Mouse (Mus musculus) embryonic facial prominence, embryonic 15.5 days (tissue): ENCODE data around the gene Kcnq2. TPM values are rescaled to one million over a fixed set of nuclear protein-coding genes. Genes with fewer than 3 reads are reported as not detected.
A peak's percentile ranks its signal among the peaks of the same experiment; 100 is the strongest.

Experiments
- ATAC-seq: fragments of 200-750 bp; cut with Nextera tagmentation; 2 replicates; pipeline ENCODE4 v1.8.0; 2017; ENCODE audit warnings: low read depth, moderate TSS enrichment; ENCODE audit not compliant: insufficient number of reproducible peaks, low FRiP score, low TSS enrichment
- H3K27ac ChIP-seq: fragments of 300-500 bp; sonication (generic); replicated peaks from 2 replicates; pipeline ENCODE4 v1.5.1; 2015; ENCODE audit warnings: mild to moderate bottlenecking, inconsistent platforms
- H3K27me3 ChIP-seq: fragments of 300-500 bp; sonication (generic); 2 replicates; pipeline ENCODE4 v1.6.1; 2015; ENCODE audit warnings: inconsistent platforms
- H3K36me3 ChIP-seq: fragments of 300-500 bp; sonication (generic); 2 replicates; pipeline ENCODE4 v1.6.1; 2015; ENCODE audit warnings: mild to moderate bottlenecking, inconsistent platforms
- H3K4me1 ChIP-seq: fragments of 300-500 bp; sonication (generic); 2 replicates; pipeline ENCODE4 v1.6.1; 2015; ENCODE audit warnings: inconsistent platforms
- H3K4me2 ChIP-seq: fragments of 300-500 bp; sonication (generic); replicated peaks from 2 replicates; pipeline ENCODE4 v1.6.1; 2015; ENCODE audit warnings: mild to moderate bottlenecking, inconsistent platforms
- H3K4me3 ChIP-seq: fragments of 300-500 bp; sonication (generic); replicated peaks from 2 replicates; pipeline ENCODE4 v1.5.1; 2015; ENCODE audit warnings: mild to moderate bottlenecking, inconsistent platforms
- H3K9ac ChIP-seq: fragments of 300-500 bp; sonication (generic); 2 replicates; pipeline ENCODE4 v1.6.1; 2015; ENCODE audit warnings: inconsistent platforms
- H3K9me3 ChIP-seq: fragments of 300-500 bp; sonication (generic); replicated peaks from 2 replicates; pipeline ENCODE4 v1.6.1; 2016; ENCODE audit warnings: inconsistent platforms
- WGBS: fragments of 180-500 bp; shearing (Covaris S2); methylation state at CpG from one replicate; pipeline ENCODE4 v1.1.7; 2015; 5-methylcytosine and 5-hydroxymethylcytosine counted together
- polyA plus RNA-seq: library from polyadenylated mRNA; unstranded; fragments of >200 nt; fragmentation: Nextera tagmentation; extraction: Ambion mirVana; gene quantifications from 2 replicates; pipeline ENCODE4 v1.2.1, GENCODE M21; 2015

Gene Kcnq2
- polyA plus RNA-seq, 1 experiment from 2014 or later = 0.39 TPM

DNA sequence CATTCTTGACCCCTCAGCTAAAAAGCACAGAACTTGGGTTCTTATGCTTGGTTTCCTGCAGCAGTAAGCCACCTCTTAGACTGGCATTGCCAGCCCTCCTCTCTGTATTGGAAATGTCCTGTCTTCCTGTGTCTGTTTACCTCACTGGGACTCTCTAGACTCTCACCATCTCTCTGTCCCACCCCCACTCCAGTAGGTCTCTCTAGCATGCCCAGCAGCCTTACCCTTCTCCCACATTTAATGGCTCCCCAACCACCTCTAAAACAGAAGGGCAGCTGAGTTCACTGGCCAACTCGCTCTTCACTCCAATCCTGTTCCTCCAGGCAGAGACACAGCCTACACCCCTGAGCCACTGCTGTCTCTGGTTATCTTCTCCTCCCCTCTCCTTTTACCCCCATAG, 33.5 kb downstream of the Kcnq2 start:
- Histone ChIP-seq H3K4me3 (no peak overlapping the region), H3K9me3 (no peaks in the 10 kb centered on the region), H3K27ac (no peak overlapping the region), H3K36me3 (no peaks in the 10 kb centered on the region), H3K9ac (no peak overlapping the region), H3K27me3 (no peaks in the 10 kb centered on the region), H3K4me1 (no peaks in the 10 kb centered on the region), H3K4me2 (no peak overlapping the region)
- 60% methylated on average over 1 of the region's 1 CpGs for WGBS
- no peak for ATAC-seq

DNA sequence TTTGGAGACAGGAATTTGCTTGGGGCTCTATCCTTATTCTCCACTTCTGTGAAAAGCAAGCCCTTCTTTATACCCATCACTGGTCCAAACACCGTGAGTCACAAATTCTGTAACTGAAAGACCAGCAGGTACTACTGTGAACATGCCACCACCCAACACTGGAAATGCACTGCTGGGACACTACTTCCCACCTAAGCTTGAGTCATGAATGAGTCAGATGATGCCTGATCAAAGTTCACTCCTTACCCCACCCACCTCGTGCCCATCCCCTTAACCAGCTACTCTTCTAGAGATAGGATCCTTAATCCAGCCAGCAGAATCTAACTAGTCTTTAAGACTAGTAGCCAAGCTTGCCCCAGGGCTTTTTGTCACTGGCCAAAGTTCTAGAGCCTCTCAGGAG, 35.0 kb downstream of the Kcnq2 start:
- H3K9me3 ChIP-seq = no peaks in the 10 kb centered on the region
- no peak overlapping the region for H3K4me2 ChIP-seq
- H3K9ac ChIP-seq = no peak overlapping the region
- no peak overlapping the region for H3K27ac ChIP-seq
- WGBS = 75% methylated on average over 2 of the region's 2 CpGs
- ATAC-seq = no peak
- no peak overlapping the region for H3K4me3 ChIP-seq
- no peaks in the 10 kb centered on the region for H3K36me3 ChIP-seq
- H3K27me3 ChIP-seq = no peaks in the 10 kb centered on the region; the same call in 1 of the 2 replicates
- H3K4me1 ChIP-seq = no peaks in the 10 kb centered on the region

- no peaks in the 10 kb centered on the region for H3K4me1 ChIP-seq
- 75% methylated on average over 3 of the region's 3 CpGs for WGBS
- no peak overlapping the region for H3K9ac ChIP-seq
- no peaks in the 10 kb centered on the region for H3K9me3 ChIP-seq
- ATAC-seq = no peak
- H3K27me3 ChIP-seq = no peaks in the 10 kb centered on the region; the same call in 1 of the 2 replicates
- no peaks in the 10 kb centered on the region for H3K36me3 ChIP-seq
- no peak overlapping the region for H3K27ac ChIP-seq
- no peak overlapping the region for H3K4me2 ChIP-seq
- no peak overlapping the region for H3K4me3 ChIP-seq
Observed at GRCm38 (mm10) chr2:181090123-181090522, 45.0 kb downstream of the Kcnq2 start.

DNA sequence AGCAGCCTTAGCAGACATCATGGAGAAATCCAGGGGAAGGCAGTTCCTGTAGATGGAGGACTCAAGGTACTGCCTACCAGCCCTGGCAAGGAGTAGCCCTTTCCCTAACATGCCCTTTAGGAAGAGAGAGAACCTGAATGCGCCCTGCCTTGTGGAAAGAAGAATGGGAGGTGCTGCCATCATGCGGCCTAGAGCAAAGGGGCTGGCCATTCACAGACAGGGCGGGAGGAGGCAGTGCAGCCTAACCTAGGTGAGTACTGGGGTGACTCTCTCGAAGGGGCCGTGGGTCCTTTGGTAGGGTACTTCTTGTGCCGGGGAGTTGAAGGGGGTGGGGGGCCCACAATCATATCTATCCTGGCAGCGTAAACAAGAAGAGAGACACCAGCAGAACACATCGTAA, 50.1 kb downstream of the Kcnq2 start:
- H3K9me3 ChIP-seq = no peaks in the 10 kb centered on the region
- no peak for ATAC-seq
- H3K4me3 ChIP-seq = no peak overlapping the region
- no peak overlapping the region for H3K4me2 ChIP-seq
- H3K9ac ChIP-seq = no peak overlapping the region
- no peaks in the 10 kb centered on the region for H3K27me3 ChIP-seq
- 62% methylated on average over 8 of the region's 8 CpGs for WGBS
- no peaks in the 10 kb centered on the region for H3K36me3 ChIP-seq
- no peak overlapping the region for H3K27ac ChIP-seq
- H3K4me1 ChIP-seq = peaks cover 4% of the 10 kb centered on the region; the same call in 1 of the 2 replicates

GRCm38 (mm10) chr2:181083945-181084344, 51.2 kb downstream of the Kcnq2 start:
- no peak overlapping the region for H3K4me2 ChIP-seq
- 43% methylated on average over 4 of the region's 4 CpGs for WGBS
- no peak overlapping the region for H3K27ac ChIP-seq
- H3K4me3 ChIP-seq = no peak overlapping the region
- no peak overlapping the region for H3K9ac ChIP-seq
- no peaks in the 10 kb centered on the region for H3K27me3 ChIP-seq
- H3K9me3 ChIP-seq = no peaks in the 10 kb centered on the region
- H3K36me3 ChIP-seq = no peaks in the 10 kb centered on the region
- ATAC-seq = no peak
- H3K4me1 ChIP-seq = peaks cover 4% of the 10 kb centered on the region; the same call in 1 of the 2 replicates

DNA sequence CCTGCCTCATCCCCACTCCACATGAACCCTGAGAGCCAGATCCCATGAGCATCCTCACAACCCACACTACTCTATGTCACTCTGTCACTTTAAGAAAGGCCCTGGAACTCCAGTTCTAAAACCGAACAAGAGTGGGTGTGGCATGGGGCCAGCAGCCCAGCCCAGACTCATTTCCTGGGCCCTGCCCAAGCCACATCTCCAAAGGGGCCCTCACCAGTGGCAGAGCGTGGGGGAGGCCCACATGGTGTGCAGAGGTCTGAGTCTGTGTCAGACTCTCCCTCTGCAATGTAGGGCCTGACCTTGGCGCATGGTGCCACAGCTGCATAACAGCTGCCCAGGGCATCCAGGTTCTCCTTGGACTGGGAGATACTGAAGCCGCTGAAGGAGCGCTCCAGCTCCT, 54.2 kb downstream of the Kcnq2 start:
- H3K9ac ChIP-seq = no peak overlapping the region
- H3K4me3 ChIP-seq = no peak overlapping the region
- no peak overlapping the region for H3K27ac ChIP-seq
- H3K36me3 ChIP-seq = no peaks in the 10 kb centered on the region
- H3K9me3 ChIP-seq = no peaks in the 10 kb centered on the region
- no peak overlapping the region for H3K4me2 ChIP-seq
- H3K4me1 ChIP-seq = peaks cover 4% of the 10 kb centered on the region; the same call in 1 of the 2 replicates
- H3K27me3 ChIP-seq = no peaks in the 10 kb centered on the region; the same call in 1 of the 2 replicates
- 54% methylated on average over 5 of the region's 5 CpGs for WGBS
- 0 out of 2 replicates have a peak, but pooled peaks have one; percentile 35 for ATAC-seq

DNA sequence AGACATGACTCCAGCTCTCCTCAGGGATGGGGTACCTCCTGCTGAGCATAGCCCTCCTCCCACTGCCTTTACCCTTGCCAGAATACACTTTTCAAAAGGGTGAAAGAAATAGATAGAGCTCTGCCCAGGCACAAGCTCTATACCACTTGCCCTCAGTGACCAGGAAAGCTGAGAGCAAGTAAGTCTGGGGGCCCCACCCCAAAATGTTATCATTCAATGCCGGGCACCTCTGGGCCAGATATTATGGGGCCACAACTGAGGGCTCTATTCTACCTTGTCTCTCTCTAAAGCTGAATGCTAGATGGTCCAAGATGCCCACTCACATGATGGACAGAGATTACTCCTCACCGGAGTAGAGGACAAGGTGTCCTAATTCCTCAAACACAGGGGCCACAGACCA, 55.6 kb downstream of the Kcnq2 start:
- H3K27me3 ChIP-seq = no peaks in the 10 kb centered on the region; the same call in 1 of the 2 replicates
- no peaks in the 10 kb centered on the region for H3K9me3 ChIP-seq
- no peak overlapping the region for H3K4me2 ChIP-seq
- WGBS = 85% methylated on average over 2 of the region's 2 CpGs
- no peak overlapping the region for H3K4me3 ChIP-seq
- H3K9ac ChIP-seq = no peak overlapping the region
- no peak for ATAC-seq
- H3K4me1 ChIP-seq = peaks cover 4% of the 10 kb centered on the region; the same call in 1 of the 2 replicates
- no peak overlapping the region for H3K27ac ChIP-seq
- H3K36me3 ChIP-seq = no peaks in the 10 kb centered on the region

DNA sequence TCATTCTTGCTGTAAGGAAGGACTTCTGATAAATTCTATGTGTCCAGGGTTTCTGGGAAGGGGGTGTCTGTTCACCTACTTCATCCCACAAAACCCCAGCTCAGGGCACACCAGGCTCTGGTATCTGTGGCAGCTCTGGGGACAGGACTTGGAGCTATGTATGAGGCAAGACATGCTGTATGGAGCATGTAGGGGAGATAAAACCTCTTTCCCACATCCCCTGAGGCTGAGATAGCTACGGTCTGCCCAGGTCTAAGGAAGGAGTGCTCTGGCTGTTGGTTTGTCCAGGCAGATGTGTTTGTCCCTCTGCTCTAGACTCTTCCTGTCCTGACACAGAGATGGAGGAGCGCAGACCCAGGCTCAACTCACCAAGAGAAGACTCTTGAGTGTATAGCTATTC, 56.2 kb downstream of the Kcnq2 start:
- no peaks in the 10 kb centered on the region for H3K36me3 ChIP-seq
- H3K9ac ChIP-seq = no peak overlapping the region
- H3K27ac ChIP-seq = no peak overlapping the region
- no peaks in the 10 kb centered on the region for H3K9me3 ChIP-seq
- WGBS = 81% methylated on average over 2 of the region's 2 CpGs
- H3K4me1 ChIP-seq = peaks cover 4% of the 10 kb centered on the region; the same call in 1 of the 2 replicates
- H3K4me3 ChIP-seq = no peak overlapping the region
- ATAC-seq = no peak
- H3K27me3 ChIP-seq = no peaks in the 10 kb centered on the region; the same call in 1 of the 2 replicates
- no peak overlapping the region for H3K4me2 ChIP-seq

DNA sequence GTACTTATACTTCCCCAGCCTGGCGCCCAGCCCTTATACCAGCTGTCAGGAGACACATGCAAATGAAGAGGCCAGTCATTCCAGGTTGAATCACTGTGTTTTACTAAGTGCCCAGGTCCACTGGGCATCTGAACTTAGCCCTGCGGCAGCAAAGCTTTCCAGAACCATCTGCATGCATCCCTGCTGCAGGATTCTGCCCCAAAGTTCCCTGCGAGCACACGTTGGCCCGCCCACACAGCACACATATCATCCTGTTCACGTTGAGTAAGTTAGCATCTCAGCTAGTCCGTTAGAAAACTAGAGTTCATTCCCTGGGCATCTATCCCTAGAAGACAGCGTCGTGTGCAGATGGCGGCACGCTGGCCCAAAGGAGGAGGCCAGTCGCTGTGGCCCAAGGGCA, 59.6 kb downstream of the Kcnq2 start:
- H3K27ac ChIP-seq = no peak overlapping the region
- no peak overlapping the region for H3K9ac ChIP-seq
- H3K4me3 ChIP-seq = no peak overlapping the region
- H3K4me2 ChIP-seq = no peak overlapping the region
- WGBS = 81% methylated on average over 12 of the region's 12 CpGs
- H3K36me3 ChIP-seq = no peaks in the 10 kb centered on the region
- H3K4me1 ChIP-seq = no peaks in the 10 kb centered on the region
- no peaks in the 10 kb centered on the region for H3K9me3 ChIP-seq
- peaks cover 8% of the 10 kb centered on the region; the same call in 1 of the 2 replicates for H3K27me3 ChIP-seq
- no peak for ATAC-seq

GRCm38 (mm10) chr2:181072403-181072714, 62.7 kb downstream of the Kcnq2 start:
- Histone ChIP-seq H3K36me3 (no peaks in the 10 kb centered on the region), H3K4me3 (no peak overlapping the region), H3K9me3 (no peaks in the 10 kb centered on the region), H3K27me3 (peaks cover 8% of the 10 kb centered on the region; the same call in 1 of the 2 replicates), H3K4me1 (no peaks in the 10 kb centered on the region), H3K9ac (no peak overlapping the region), H3K4me2 (no peak overlapping the region), H3K27ac (no peak overlapping the region)
- ATAC-seq = no peak
- WGBS = 0% methylated on average over 1 of the region's 1 CpGs

- Histone ChIP-seq H3K27me3 (peaks cover 8% of the 10 kb centered on the region; the same call in 1 of the 2 replicates), H3K9me3 (no peaks in the 10 kb centered on the region), H3K27ac (no peak overlapping the region), H3K4me1 (no peaks in the 10 kb centered on the region), H3K36me3 (no peaks in the 10 kb centered on the region), H3K4me2 (no peak overlapping the region), H3K9ac (no peak overlapping the region), H3K4me3 (no peak overlapping the region)
- 49% methylated on average over 7 of the region's 7 CpGs for WGBS
- no peak for ATAC-seq
Observed at GRCm38 (mm10) chr2:181071706-181072402, 63.2 kb downstream of the Kcnq2 start.

- no peaks in the 10 kb centered on the region for H3K36me3 ChIP-seq
- H3K4me2 ChIP-seq = no peak overlapping the region
- WGBS = 57% methylated on average over 7 of the region's 7 CpGs
- H3K27ac ChIP-seq = no peak overlapping the region
- H3K4me3 ChIP-seq = no peak overlapping the region
- ATAC-seq = no peak
- H3K4me1 ChIP-seq = no peaks in the 10 kb centered on the region
- no peak overlapping the region for H3K9ac ChIP-seq
- H3K27me3 ChIP-seq = peaks cover 11% of the 10 kb centered on the region; the same call in 1 of the 2 replicates
- no peaks in the 10 kb centered on the region for H3K9me3 ChIP-seq
Observed at GRCm38 (mm10) chr2:181070136-181070535, 65.0 kb downstream of the Kcnq2 start.
